Mouse (Mus musculus): ENCODE data around the gene Ifitm6.
"Not testable (repeated sequence)": the region's sequence is repeated elsewhere in the genome, so short reads cannot be mapped to it uniquely, and the experiment has no call there.

Gene Ifitm6

GRCm38 (mm10) chr7:141041661-141042060 is 23.9 kb upstream of the Ifitm6 start:
- DNase-seq (ENCODE audit: low read depth, low spot score): no peak

- DNase-seq (ENCODE audit: low read depth, low spot score): no peak
Measured at GRCm38 (mm10) chr7:141040867-141041606, 23.3 kb upstream of the Ifitm6 start.

DNA sequence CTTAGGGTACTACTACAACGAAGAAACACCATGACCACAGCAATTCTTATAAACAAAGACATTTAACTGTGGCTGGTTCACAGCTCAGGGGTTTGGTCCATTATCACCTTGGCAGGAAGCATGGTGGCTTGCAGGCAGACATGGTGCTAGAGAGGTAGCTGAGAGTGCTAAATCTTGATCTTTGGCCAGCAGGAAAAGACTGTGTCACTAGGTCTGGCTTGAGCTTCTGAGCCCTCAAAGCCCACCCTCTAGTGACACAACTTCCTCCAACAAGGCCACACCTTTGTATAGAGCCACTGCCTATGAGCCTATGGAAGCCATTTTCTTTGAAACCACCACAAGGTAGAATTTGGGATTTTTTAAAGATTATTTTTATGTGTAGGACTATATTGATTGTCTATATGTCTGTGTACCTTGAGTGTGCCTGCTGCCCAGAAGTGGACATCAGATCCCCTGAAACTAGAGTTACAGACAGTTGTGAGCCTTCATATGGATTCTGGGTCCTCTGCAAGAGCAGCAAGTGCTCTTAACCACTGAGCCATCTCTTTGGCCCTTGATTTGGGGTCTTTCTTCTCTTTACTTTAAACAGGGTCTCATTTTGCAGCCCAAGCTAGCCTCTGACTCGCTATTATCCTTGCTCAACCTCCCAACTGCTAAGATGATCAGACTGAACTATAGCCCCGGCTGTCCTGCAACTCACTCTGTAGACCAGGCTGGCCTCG is 21.8 kb upstream of the Ifitm6 start:
- no peak for DNase-seq (ENCODE audit: low read depth, low spot score)

DNA sequence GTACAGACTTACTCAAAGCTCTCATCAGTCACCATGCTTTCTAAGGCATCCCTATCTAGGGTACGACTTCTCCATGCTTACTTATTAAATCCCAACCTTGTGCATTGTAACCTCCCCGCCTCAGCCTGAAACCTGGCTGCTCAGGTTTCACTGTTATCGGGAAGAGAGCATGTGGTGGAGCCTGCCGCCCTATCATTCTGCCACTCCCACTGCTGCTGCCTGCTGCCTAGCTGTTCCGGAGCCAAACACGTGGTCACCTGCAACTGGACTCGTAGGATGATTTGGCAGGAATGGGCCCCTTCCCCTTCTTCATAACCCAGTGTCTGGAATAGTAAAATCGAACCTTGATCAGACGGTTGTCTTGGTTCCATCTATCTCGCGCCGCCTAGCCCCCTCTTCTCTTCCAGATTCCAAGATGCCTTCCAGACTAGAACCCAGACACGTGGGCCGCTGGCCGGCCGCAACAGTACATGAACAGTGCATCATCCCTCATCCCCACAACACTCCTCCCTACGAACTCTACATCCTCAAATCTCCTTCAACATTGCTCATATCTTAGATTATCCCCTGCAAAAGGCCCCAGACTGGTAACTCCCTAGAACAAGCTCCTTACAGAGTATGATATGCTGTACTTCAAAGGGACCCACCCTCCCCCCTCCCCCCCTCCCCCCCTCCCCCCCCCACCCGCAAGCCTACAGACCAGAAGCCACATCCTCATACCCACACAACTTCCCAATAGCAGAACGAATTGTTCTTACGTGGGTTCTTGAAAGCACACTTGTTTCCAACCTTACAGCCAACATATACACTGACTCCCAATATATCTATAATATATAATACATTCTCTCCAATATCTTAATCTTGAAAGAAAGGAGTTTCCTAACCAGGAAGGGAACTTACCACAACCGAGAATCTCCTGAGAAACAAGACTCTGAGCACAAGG is 20.6 kb upstream of the Ifitm6 start:
- no peak for DNase-seq (ENCODE audit: low read depth, low spot score)

- not testable (repeated sequence) for DNase-seq (ENCODE audit: low read depth, low spot score)
Measured at GRCm38 (mm10) chr7:141036624-141037023, 18.9 kb upstream of the Ifitm6 start.

- no peak for DNase-seq (ENCODE audit: low read depth, low spot score)
Measured at GRCm38 (mm10) chr7:141032458-141033167, 14.9 kb upstream of the Ifitm6 start.

DNA sequence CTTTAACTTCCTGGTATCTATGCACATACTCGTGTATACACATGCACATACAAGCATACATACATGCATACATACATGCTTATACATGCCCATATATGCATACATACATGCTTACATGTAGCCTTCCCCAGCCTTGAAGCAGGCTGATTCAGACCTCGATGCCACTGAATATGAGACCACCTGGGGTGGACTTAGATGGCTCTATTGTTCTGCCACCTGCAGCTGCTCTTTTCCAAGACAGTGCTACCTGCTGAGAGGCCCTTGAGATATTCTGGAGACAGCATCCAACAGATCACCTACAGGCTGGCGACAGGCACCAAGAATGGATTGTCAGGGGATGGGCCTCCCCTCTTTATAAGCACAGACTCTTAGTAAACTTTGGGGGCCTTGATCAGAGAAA is 12.7 kb upstream of the Ifitm6 start:
- DNase-seq (ENCODE audit: low read depth, low spot score): no peak

DNA sequence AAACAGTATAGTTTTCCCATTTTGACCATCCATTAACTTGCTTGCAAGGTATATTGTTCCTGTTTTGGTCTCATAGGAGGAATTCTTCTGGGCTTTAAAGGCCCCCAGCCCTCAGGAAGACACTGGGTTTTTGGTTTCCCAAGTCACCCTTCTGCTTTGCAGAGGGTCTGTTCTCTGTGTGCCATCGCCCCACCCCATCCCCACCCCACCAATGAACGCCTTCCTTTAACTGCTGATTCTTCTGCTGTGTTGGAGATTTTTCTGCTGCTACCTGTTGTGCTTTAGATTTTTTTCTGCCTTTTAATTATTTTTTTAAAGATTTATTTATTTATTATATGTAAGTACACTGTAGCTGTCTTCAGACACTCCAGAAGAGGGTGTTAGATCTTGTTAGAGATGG is 11.1 kb upstream of the Ifitm6 start, which contains the start of gene Gm17387:
Gm17387 (plus strand) TSS at position 301 of the 400 bp plus-strand sequence.
- no peak for DNase-seq (ENCODE audit: low read depth, low spot score)

DNA sequence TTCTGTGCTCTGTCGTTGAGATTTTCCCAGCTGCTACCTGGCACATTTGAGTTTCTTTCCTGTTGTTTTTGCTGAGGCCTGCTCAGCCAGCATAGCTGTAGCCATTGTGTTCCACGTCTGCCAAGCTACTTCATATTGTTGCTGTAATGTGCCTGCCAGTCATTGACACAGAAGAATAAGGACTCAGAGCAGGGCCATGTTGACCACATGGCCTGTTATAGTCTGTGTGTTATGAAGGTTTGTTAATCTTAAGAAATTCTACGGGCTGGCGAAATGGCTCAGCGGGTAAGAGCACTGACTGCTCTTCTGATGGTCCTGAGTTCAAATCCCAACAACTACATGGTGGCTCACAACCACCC is 9.0 kb upstream of the Ifitm6 start:
- no peak for DNase-seq (ENCODE audit: low read depth, low spot score)

- DNase-seq (ENCODE audit: low read depth, low spot score): no peak
Measured at GRCm38 (mm10) chr7:141026097-141026739, 8.5 kb upstream of the Ifitm6 start.

GRCm38 (mm10) chr7:141024865-141025838 is 7.4 kb upstream of the Ifitm6 start:
- no peak for DNase-seq (ENCODE audit: low read depth, low spot score)

GRCm38 (mm10) chr7:141021489-141022449 is 4.0 kb upstream of the Ifitm6 start:
- no peak for DNase-seq (ENCODE audit: low read depth, low spot score)

DNA sequence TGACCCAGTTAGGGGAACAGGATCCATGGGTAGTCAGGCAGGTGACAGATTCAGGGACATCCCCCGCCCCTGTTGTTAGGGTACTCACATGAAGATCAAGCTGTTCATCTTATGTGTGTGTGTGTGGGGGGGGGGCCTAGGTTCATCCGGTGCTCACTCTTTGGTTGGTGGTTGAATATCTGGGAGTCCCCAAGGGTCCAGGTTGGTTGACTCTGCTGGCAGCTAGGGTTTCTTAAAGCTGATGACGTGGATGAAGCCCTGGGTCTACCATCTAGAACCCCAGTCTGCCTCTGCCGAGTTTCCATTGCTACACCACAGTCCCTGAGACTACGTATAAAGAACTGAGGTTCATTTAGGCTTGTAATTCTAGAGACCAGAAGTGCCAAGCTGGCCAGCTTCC is 1.3 kb upstream of the Ifitm6 start:
- DNase-seq (ENCODE audit: low read depth, low spot score): no peak

DNA sequence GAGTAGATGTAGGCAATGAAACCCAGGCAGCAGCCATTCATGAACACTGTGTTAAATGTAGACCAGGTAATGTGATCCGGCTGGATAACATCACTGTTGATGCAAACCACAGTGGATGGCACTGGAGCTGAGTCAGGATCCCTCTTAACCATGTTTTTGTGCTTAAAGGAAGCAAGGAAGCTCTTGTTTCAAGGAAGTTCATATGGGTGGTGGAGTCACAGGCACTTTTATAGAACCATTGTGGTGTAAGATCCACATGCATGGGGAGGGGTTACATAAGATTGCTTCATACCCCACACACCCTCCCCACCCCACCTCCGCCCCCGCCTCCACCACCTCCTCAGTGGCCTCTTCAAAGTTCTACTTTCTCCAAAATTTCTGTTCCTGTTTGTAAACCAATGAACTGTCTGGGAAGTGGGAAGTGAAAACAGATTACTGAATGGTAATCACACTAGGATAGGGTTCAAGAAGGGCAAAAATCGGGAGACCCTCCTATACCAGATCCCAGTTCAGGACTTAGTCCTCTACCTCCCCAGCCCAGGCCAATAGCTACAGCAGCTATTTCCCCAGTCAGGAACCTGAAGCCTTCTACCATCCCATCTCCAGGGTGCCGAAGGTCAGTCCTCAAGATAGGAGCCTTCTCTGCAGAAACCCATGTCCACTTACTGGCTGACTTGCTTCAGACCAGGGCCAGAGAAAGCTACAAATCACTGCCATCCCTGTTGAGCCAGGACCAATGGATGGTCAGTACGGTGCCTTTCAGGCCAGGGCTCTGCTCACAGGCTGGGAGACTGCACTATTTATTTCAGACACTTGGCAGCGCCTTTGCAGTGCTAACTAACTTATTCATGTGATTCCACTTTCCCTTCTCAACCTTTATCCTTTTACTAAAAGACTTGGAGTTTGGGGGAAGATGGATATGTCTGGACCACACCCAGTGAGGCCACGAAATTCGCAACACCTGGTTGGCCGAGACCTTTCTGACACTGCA is 722 bp downstream of the Ifitm6 start:
- no peak for DNase-seq (ENCODE audit: low read depth, low spot score)

DNA sequence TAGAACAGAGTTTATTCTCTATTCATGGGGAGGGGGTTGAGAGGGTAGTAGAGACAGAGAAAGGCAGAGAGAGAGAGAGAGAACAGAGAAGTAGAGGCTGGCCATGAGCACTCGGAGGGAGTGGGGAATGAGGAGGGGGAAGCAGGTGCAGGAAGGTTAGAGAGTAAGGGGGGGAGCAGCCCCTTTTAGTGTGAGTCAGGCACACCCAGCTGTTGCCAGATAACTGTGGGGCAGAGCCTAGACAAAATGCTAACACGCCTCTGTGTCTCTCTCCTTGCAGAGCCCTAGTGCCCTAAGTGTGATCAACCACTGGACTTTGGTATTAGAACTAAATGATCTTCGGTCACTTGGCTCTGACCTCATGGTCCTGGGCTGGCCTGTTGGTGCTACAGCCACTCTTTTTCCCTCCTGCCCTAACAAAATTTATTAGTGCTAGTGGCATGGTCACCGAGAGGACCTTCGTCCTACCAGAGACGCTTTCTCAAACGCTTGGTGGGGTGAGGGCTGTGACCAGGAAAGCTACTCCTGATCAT is 6.4 kb downstream of the Ifitm6 start:
- no peak for DNase-seq (ENCODE audit: low read depth, low spot score)

DNA sequence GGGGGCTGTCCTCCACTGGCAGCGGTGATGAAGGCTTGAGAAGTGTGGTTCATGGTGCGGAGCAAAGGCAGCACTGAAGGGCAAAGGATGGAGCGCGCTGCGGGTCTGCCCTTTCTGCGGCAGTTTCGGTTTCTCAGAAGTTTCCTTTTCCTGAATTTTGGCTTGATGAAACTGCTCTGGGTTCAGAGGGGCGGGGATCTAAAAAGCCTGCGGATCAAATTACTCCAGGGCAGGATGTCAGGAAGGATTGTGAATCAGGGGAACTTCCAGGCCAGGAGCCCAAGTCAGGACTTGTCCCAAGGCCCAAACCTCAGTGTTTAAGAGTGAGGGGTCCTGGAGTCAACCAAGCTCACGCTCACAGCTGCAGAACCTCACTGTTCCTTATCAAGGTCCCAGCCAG is 7.1 kb downstream of the Ifitm6 start, which contains the start of gene Ifitm3:
Ifitm3 (minus strand) TSS at position 178 of the 400 bp plus-strand sequence.
- no peak for DNase-seq (ENCODE audit: low read depth, low spot score)

- DNase-seq (ENCODE audit: low read depth, low spot score): no peak
Measured at GRCm38 (mm10) chr7:141009665-141010064, 8.1 kb downstream of the Ifitm6 start.
